Mouse (Mus musculus) CH12.LX (cell line): ENCODE data around the gene Fam189a2.

ENCODE experiments used
- BHLHE40 ChIP-seq: IDR thresholded peaks from 2 replicates; pipeline ENCODE4 v1.6.1; 2011; ENCODE audit warnings: mild to moderate bottlenecking, low read depth, low read length, improper control_type of control experiment
- CTCF ChIP-seq, 2 experiments: IDR thresholded peaks in 1 of 2; conservative IDR thresholded peaks in 1 of 2; 2 replicates each; pipeline ENCODE4 v1.5.1; 2011 to 2012; ENCODE audit warnings: low read depth in 2 of 2, low read length in 2 of 2, improper control_type of control experiment in 1 of 2, inconsistent platforms in 1 of 2, mild to moderate bottlenecking in 1 of 2, moderate library complexity in 1 of 2
- HCFC1 ChIP-seq: IDR thresholded peaks from 2 replicates; pipeline ENCODE4 v1.6.1; 2012; ENCODE audit warnings: low read depth, mild to moderate bottlenecking, inconsistent platforms, low read length, improper control_type of control experiment
- MAFK ChIP-seq: IDR thresholded peaks from 2 replicates; pipeline ENCODE4 v1.6.1; 2011; ENCODE audit warnings: low read length, improper control_type of control experiment; ENCODE audit not compliant: insufficient replicate concordance
- TBP ChIP-seq: conservative IDR thresholded peaks from 2 replicates; pipeline ENCODE4 v1.6.1; 2011; ENCODE audit warnings: low read depth, low read length, improper control_type of control experiment
- USF1 ChIP-seq: IDR thresholded peaks from 2 replicates; pipeline ENCODE4 v1.6.1; 2014; ENCODE audit warnings: low read depth, mild to moderate bottlenecking, inconsistent platforms, low read length, improper control_type of control experiment
- USF2 ChIP-seq: conservative IDR thresholded peaks from 2 replicates; pipeline ENCODE4 v1.6.1; 2011; ENCODE audit warnings: low read depth, low read length, improper control_type of control experiment

- TF ChIP-seq HCFC1 (no peak), CTCF (conservative IDR thresholded peaks at IDR 0.05 in 1 of 2, IDR thresholded peaks at IDR 0.05 in 1 of 2; ENCODE audit: low read depth in 2 of 2, low read length in 2 of 2) (no peak), USF1 (no peak), USF2 (no peak), BHLHE40 (no peak), TBP (no peak), MAFK (no peak)
Measured at GRCm38 (mm10) chr19:23995766-23996399, 34.9 kb downstream of the Fam189a2 start.
